Mouse (Mus musculus): ENCODE data around the gene Stat3.

DNA sequence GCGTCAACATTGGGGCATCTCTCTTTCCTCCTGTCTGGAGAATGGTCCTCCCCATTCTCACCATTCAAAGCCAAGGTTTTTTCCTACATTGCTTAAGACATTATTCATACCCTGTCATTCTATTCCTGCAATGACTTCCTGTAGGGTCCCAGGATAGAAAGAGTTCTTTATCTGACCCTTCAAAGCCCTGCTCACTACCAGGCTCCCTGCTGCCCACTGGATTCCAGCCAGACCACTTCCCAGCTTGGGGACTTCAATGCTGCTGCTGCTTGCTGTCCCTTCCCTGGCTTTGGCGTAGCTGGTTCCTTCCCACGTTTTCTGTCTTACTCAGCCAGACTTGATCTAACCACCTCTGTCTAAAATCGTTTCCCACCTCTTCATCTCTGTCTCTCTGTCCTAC lies 7.5 kb upstream of the Stat3 start:
- TF ChIP-seq EP300 (optimal IDR thresholded peaks at IDR 0.05): no peak
- no peak for TF ChIP-seq CTCF (IDR thresholded peaks at IDR 0.05; ENCODE audit: low read depth)
